Mouse (Mus musculus) MEL (cell line): ENCODE measurements around the gene Guk1. TPM values are rescaled to one million over a fixed set of nuclear protein-coding genes. Genes with fewer than 3 reads are reported as not detected.
A peak's percentile ranks its signal among the peaks of the same experiment; 100 is the strongest.

Experiments used
- DNase-seq: peaks from one replicate; pipeline ENCODE4 v3.0.0; 2011; ENCODE audit warnings: low read depth, low spot score
- H3K27ac ChIP-seq: 2 replicates; pipeline ENCODE4 v1.5.1; 2012; ENCODE audit warnings: low read depth, mild to moderate bottlenecking, control low read depth, low read length, moderate library complexity; ENCODE audit not compliant: control insufficient read depth
- H3K27me3 ChIP-seq, 2 experiments: fragments of 150-350 bp in 1 of 2; sonication (generic) in 1 of 2; 2 replicates each; pipeline ENCODE4 v1.6.1; 2012; ENCODE audit warnings: low read length in 2 of 2, mild to moderate bottlenecking in 2 of 2, improper control_type of control experiment in 1 of 2, moderate library complexity in 1 of 2; ENCODE audit not compliant: insufficient read depth in 2 of 2, control insufficient read depth in 1 of 2
- H3K36me3 ChIP-seq, 2 experiments: 2 replicates each; pipeline ENCODE4 v1.6.1; 2012 to 2014; ENCODE audit warnings: low read length in 2 of 2, improper control_type of control experiment in 1 of 2, inconsistent platforms in 1 of 2, mild to moderate bottlenecking in 1 of 2; ENCODE audit not compliant: insufficient read depth in 2 of 2, control insufficient read depth in 1 of 2
- H3K4me1 ChIP-seq, 2 experiments: fragments of 150-350 bp in 1 of 2; sonication (generic) in 1 of 2; 2 replicates each; pipeline ENCODE4 v1.6.1; 2012; ENCODE audit warnings: low read length in 2 of 2, improper control_type of control experiment in 1 of 2, mild to moderate bottlenecking in 1 of 2; ENCODE audit not compliant: insufficient read depth in 2 of 2, control insufficient read depth in 1 of 2
- H3K4me3 ChIP-seq, 2 experiments: fragments of 150-350 bp in 1 of 2; sonication (generic) in 1 of 2; 2 replicates each; pipeline ENCODE4 v1.5.1; 2012; ENCODE audit warnings: low read depth in 2 of 2, low read length in 2 of 2, mild to moderate bottlenecking in 2 of 2, moderate library complexity in 2 of 2, control low read depth in 1 of 2, improper control_type of control experiment in 1 of 2; ENCODE audit not compliant: control insufficient read depth in 1 of 2, insufficient read depth in 1 of 2
- H3K79me2 ChIP-seq: 2 replicates; pipeline ENCODE4 v1.6.1; 2012; ENCODE audit warnings: mild to moderate bottlenecking, low read length, moderate library complexity; ENCODE audit not compliant: control insufficient read depth, poor library complexity, insufficient read depth
- H3K9ac ChIP-seq: 2 replicates; pipeline ENCODE4 v1.6.1; 2012; ENCODE audit warnings: low read depth, mild to moderate bottlenecking, control low read depth, low read length, moderate library complexity; ENCODE audit not compliant: control insufficient read depth, poor library complexity, severe bottlenecking
- H3K9me3 ChIP-seq: fragments of 150-350 bp; sonication (generic); replicated peaks from 2 replicates; pipeline ENCODE4 v1.6.1; 2012; ENCODE audit warnings: mild to moderate bottlenecking, low read length, improper control_type of control experiment, moderate library complexity; ENCODE audit not compliant: insufficient read depth
- BHLHE40 ChIP-seq: IDR thresholded peaks from 2 replicates; pipeline ENCODE4 v1.6.1; 2012; ENCODE audit warnings: low read depth, mild to moderate bottlenecking, inconsistent platforms, low read length, improper control_type of control experiment, borderline replicate concordance
- CHD1 ChIP-seq: IDR thresholded peaks from 2 replicates; pipeline ENCODE4 v1.6.1; 2012; ENCODE audit warnings: low read depth, mild to moderate bottlenecking, inconsistent platforms, low read length, improper control_type of control experiment
- CHD2 ChIP-seq: IDR thresholded peaks from 2 replicates; pipeline ENCODE4 v1.6.1; 2011; ENCODE audit warnings: low read length, improper control_type of control experiment
- CTCF ChIP-seq, 3 experiments: IDR thresholded peaks in 2 of 3; conservative IDR thresholded peaks in 1 of 3; 2 replicates each; pipeline ENCODE4 v1.5.1; 2011 to 2012; ENCODE audit warnings: low read length in 3 of 3, low read depth in 2 of 3, mild to moderate bottlenecking in 2 of 3, improper control_type of control experiment in 1 of 3, inconsistent platforms in 1 of 3, mixed read lengths in 1 of 3, moderate library complexity in 1 of 3; ENCODE audit not compliant: control insufficient read depth in 1 of 3, insufficient read depth in 1 of 3, poor library complexity in 1 of 3, severe bottlenecking in 1 of 3
- E2F4 ChIP-seq: IDR thresholded peaks from 2 replicates; pipeline ENCODE4 v1.6.1; 2011; ENCODE audit warnings: low read depth, low read length, improper control_type of control experiment, borderline replicate concordance
- ETS1 ChIP-seq: IDR thresholded peaks from 2 replicates; pipeline ENCODE4 v1.6.1; 2012; ENCODE audit warnings: low read depth, mild to moderate bottlenecking, inconsistent platforms, low read length, improper control_type of control experiment, moderate library complexity
- GABPA ChIP-seq: IDR thresholded peaks from 2 replicates; pipeline ENCODE4 v1.6.1; 2012; ENCODE audit warnings: low read depth, mild to moderate bottlenecking, inconsistent platforms, low read length, improper control_type of control experiment, moderate library complexity
- GATA1 ChIP-seq: IDR thresholded peaks from 2 replicates; pipeline ENCODE4 v1.6.1; 2011; ENCODE audit warnings: low read depth, low read length, improper control_type of control experiment
- HCFC1 ChIP-seq: IDR thresholded peaks from 2 replicates; pipeline ENCODE4 v1.6.1; 2012; ENCODE audit warnings: low read depth, mild to moderate bottlenecking, inconsistent platforms, low read length, improper control_type of control experiment, moderate library complexity
- JUND ChIP-seq: IDR thresholded peaks from 2 replicates; pipeline ENCODE4 v1.6.1; 2011; ENCODE audit warnings: low read depth, mild to moderate bottlenecking, improper control_type of control experiment, low read length
- MAX ChIP-seq: IDR thresholded peaks from 2 replicates; pipeline ENCODE4 v1.6.1; 2011; ENCODE audit warnings: low read length, improper control_type of control experiment
- MXI1 ChIP-seq: IDR thresholded peaks from 2 replicates; pipeline ENCODE4 v1.6.1; 2011; ENCODE audit warnings: mild to moderate bottlenecking, low read depth, low read length, improper control_type of control experiment
- MYC ChIP-seq: IDR thresholded peaks from 2 replicates; pipeline ENCODE4 v1.6.1; 2011; ENCODE audit warnings: low read depth, mild to moderate bottlenecking, low read length, improper control_type of control experiment, moderate library complexity
- NELFE ChIP-seq: IDR thresholded peaks from 2 replicates; pipeline ENCODE4 v1.6.1; 2011; ENCODE audit warnings: low read depth, low read length, improper control_type of control experiment
- POLR2A ChIP-seq, 2 experiments: IDR thresholded peaks; 2 replicates each; pipeline ENCODE4 v1.6.1; 2011 to 2012; ENCODE audit warnings: low read length in 2 of 2, mild to moderate bottlenecking in 2 of 2, control low read depth in 1 of 2, improper control_type of control experiment in 1 of 2, low read depth in 1 of 2, moderate library complexity in 1 of 2; ENCODE audit not compliant: control insufficient read depth in 1 of 2, insufficient read depth in 1 of 2, poor library complexity in 1 of 2
- POLR2AphosphoS2 ChIP-seq: IDR thresholded peaks from 2 replicates; pipeline ENCODE4 v1.6.1; 2011; ENCODE audit warnings: low read length, improper control_type of control experiment
- POLR2AphosphoS5 ChIP-seq: IDR thresholded peaks from 2 replicates; pipeline ENCODE4 v1.6.1; 2012; ENCODE audit warnings: low read depth, borderline replicate concordance, mild to moderate bottlenecking, inconsistent platforms, low read length, moderate library complexity, mixed read lengths
- RAD21 ChIP-seq: IDR thresholded peaks from 2 replicates; pipeline ENCODE4 v1.6.1; 2011; ENCODE audit warnings: mild to moderate bottlenecking, low read depth, low read length, improper control_type of control experiment
- RCOR1 ChIP-seq: IDR thresholded peaks from 2 replicates; pipeline ENCODE4 v1.6.1; 2012; ENCODE audit warnings: low read depth, mild to moderate bottlenecking, inconsistent platforms, low read length, improper control_type of control experiment
- SIN3A ChIP-seq: IDR thresholded peaks from 2 replicates; pipeline ENCODE4 v1.6.1; 2012; ENCODE audit warnings: low read length, improper control_type of control experiment, inconsistent platforms
- SMC3 ChIP-seq: IDR thresholded peaks from 2 replicates; pipeline ENCODE4 v1.6.1; 2011; ENCODE audit warnings: low read depth, low read length, improper control_type of control experiment
- TAL1 ChIP-seq: IDR thresholded peaks from 2 replicates; pipeline ENCODE4 v1.6.1; 2012; ENCODE audit warnings: mild to moderate bottlenecking, inconsistent platforms, low read length, moderate library complexity, mixed read lengths
- TCF12 ChIP-seq: IDR thresholded peaks from 2 replicates; pipeline ENCODE4 v1.6.1; 2014; ENCODE audit warnings: low read depth, mild to moderate bottlenecking, inconsistent platforms, low read length, improper control_type of control experiment, moderate library complexity
- UBTF ChIP-seq: IDR thresholded peaks from 2 replicates; pipeline ENCODE4 v1.6.1; 2012; ENCODE audit warnings: low read depth, mild to moderate bottlenecking, inconsistent platforms, low read length, improper control_type of control experiment, moderate library complexity, borderline replicate concordance; ENCODE audit not compliant: insufficient read depth
- USF2 ChIP-seq, 2 experiments: IDR thresholded peaks; 2 replicates each; pipeline ENCODE4 v1.6.1; 2011 to 2012; ENCODE audit warnings: improper control_type of control experiment in 2 of 2, low read length in 2 of 2, borderline replicate concordance in 1 of 2, inconsistent platforms in 1 of 2, low read depth in 1 of 2, mild to moderate bottlenecking in 1 of 2; ENCODE audit not compliant: insufficient read depth in 1 of 2
- ZC3H11A ChIP-seq: IDR thresholded peaks from 2 replicates; pipeline ENCODE4 v1.6.1; 2012; ENCODE audit warnings: low read depth, mild to moderate bottlenecking, inconsistent platforms, low read length, improper control_type of control experiment
- ZKSCAN1 ChIP-seq: IDR thresholded peaks from 2 replicates; pipeline ENCODE4 v1.6.1; 2012; ENCODE audit warnings: low read depth, mild to moderate bottlenecking, inconsistent platforms, low read length, improper control_type of control experiment, moderate library complexity
- ZMIZ1 ChIP-seq: IDR thresholded peaks from 2 replicates; pipeline ENCODE4 v1.6.1; 2012; ENCODE audit warnings: low read depth, mild to moderate bottlenecking, inconsistent platforms, low read length, improper control_type of control experiment, moderate library complexity
- ZNF384 ChIP-seq: IDR thresholded peaks from 2 replicates; pipeline ENCODE4 v1.6.1; 2012; ENCODE audit warnings: low read depth, mild to moderate bottlenecking, inconsistent platforms, low read length, improper control_type of control experiment
- polyA plus RNA-seq, 2 experiments: library from polyadenylated mRNA; stranded (reverse) in 1 of 2; unstranded in 1 of 2; fragments of >175 nt in 1 of 2; fragments of >200 nt in 1 of 2; gene quantifications; 2 replicates each; pipeline versions ENCODE4 v1.2.1 to v1.2.4; 2012; ENCODE audit warnings: low replicate concordance in 2 of 2, low read depth in 1 of 2; ENCODE audit not compliant: insufficient read length in 2 of 2, insufficient read depth in 1 of 2, missing spikeins in 1 of 2
- total RNA-seq: library from RNA; depleted of rRNA; stranded (reverse); fragments of 300-350 nt; gene quantifications from 2 replicates; pipeline ENCODE4 v1.2.3, GENCODE M21; 2012

The Guk1 gene
- total and polyA plus RNA-seq, 3 experiments = 215 to 295 TPM; not detected in 1

DNA sequence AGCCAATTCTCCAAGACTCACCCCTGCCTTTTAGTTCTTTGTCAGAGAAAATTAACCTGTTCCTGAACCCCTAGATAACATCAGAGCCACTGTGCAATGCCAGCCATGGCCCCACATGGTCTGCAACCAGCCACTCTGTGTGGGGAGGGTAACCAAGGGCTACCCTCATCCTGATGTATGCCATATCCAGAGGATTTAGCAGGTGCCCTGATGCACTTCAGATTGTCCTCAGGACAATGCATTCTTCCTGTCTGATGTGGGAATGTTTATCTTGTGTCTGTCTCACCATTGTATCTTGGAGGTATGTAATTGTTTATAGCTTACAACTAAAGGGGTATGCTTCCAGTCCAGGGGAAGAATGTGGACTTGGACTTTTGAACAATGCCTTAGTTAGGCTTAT lies 4.2 kb upstream of the Guk1 start:
- Histone ChIP-seq H3K9ac (no peak overlapping the region), H3K27ac (no peak overlapping the region), H3K4me1 (peaks cover 5 to 9% of the 10 kb centered on the region in 2 experiments), H3K27me3 (no peaks in the 10 kb centered on the region), H3K9me3 (no peaks in the 10 kb centered on the region), H3K4me3 (no peak overlapping the region), H3K79me2 (peaks cover 6% of the 10 kb centered on the region)
- DNase-seq = no peak
- TF ChIP-seq ETS1 (no peak), TAL1 (no peak), MYC (no peak), BHLHE40 (no peak), ZNF384 (no peak), RCOR1 (no peak), POLR2AphosphoS2 (no peak), TCF12 (no peak), MAX (no peak), USF2 (IDR thresholded peaks at IDR 0.05; ENCODE audit: borderline replicate concordance in 1 of 2, insufficient read depth in 1 of 2, low read depth in 1 of 2, low read length in 2 of 2) (no peak), ZMIZ1 (no peak), GABPA (no peak), SIN3A (no peak), CHD1 (no peak), MXI1 (no peak), JUND (no peak), POLR2AphosphoS5 (no peak), SMC3 (no peak), RAD21 (no peak)
- TF ChIP-seq, all 39 proteins: peak for 0
- H3K36me3 ChIP-seq = peaks cover 0 to 11% of the 10 kb centered on the region in 2 experiments; a peak in 2 of 4 replicates

DNA sequence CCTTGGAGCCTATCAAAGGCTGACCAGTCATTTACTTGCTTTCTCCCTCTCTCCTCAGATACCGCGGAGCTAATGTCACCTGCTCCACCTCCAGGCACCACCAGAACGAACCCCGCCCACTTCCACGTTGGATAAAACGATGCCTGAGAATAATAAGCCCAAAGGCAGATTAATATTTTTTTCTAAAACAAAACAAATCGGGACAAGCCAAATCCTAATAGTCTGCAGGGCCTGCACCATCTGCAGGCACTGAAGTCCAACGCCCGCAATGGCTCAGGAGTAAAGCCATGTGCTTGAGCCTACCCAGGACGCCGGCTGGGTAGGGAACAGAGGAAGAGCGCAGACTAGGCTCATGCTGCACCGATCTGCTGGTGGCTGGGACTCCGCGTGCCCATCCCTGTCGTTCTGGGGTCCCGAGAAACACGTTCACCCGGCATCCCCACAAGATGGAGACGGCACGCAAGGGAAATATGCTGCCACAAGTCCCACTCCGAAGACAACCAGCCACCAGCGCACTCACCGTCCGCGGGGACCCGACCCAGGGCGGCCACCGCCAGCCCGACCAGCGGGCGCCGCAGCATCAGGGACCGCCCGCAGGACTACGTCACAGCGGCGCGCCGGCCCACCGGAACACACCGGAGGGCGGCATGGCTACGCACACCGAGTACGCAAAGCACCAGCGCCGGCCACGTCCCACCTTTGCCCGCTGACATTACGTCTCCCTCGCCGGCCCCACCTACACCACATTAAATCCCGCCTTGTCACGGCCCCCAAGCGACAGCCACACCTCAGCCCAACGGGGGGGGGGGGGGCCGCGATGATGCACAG lies 567 bp downstream of the Guk1 start:
- H3K4me3 ChIP-seq = peak overlapping the region; percentile 95 to 98
- H3K27ac ChIP-seq = peak overlapping the region; percentile 82
- peak overlapping the region; percentile 93 for H3K9ac ChIP-seq
- H3K36me3 ChIP-seq = peaks cover 0 to 8% of the 10 kb centered on the region in 2 experiments; a peak in 2 of 4 replicates
- H3K27me3 ChIP-seq = no peaks in the 10 kb centered on the region
- no peaks in the 10 kb centered on the region for H3K9me3 ChIP-seq
- H3K79me2 ChIP-seq = peaks cover 23% of the 10 kb centered on the region
- peak; percentile 99 for DNase-seq
- peaks cover 3 to 16% of the 10 kb centered on the region in 2 experiments; a peak in 3 of 4 replicates for H3K4me1 ChIP-seq
- TF ChIP-seq ZC3H11A = no peak; the same call in 1 of the 2 replicates
- TF ChIP-seq CHD2 = no peak
- TF ChIP-seq UBTF = no peak
- peak; percentile 91 for TF ChIP-seq ZMIZ1
- peak in 1 of 3 experiments; percentile 0; a peak in 1 of 6 replicates for TF ChIP-seq CTCF (IDR thresholded peaks at IDR 0.05 in 2 of 3, conservative IDR thresholded peaks at IDR 0.05 in 1 of 3; ENCODE audit: control insufficient read depth in 1 of 3, insufficient read depth in 1 of 3, low read depth in 2 of 3, low read length in 3 of 3, poor library complexity in 1 of 3, severe bottlenecking in 1 of 3)
- TF ChIP-seq NELFE = peak; percentile 84
- TF ChIP-seq RAD21 = no peak; the same call in 1 of the 2 replicates
- no peak for TF ChIP-seq GATA1
- no peak for TF ChIP-seq SMC3
- TF ChIP-seq ETS1 = peak; percentile 69; the same call in 1 of the 2 replicates
- peak; percentile 95 to 99 for TF ChIP-seq POLR2A (IDR thresholded peaks at IDR 0.05; ENCODE audit: control insufficient read depth in 1 of 2, insufficient read depth in 1 of 2, low read depth in 1 of 2, low read length in 2 of 2, poor library complexity in 1 of 2)
- TF ChIP-seq CHD1 = 0 out of 2 replicates have a peak, but pooled peaks have one; percentile 72
- no peak for TF ChIP-seq E2F4
- no peak for TF ChIP-seq USF2 (IDR thresholded peaks at IDR 0.05; ENCODE audit: borderline replicate concordance in 1 of 2, insufficient read depth in 1 of 2, low read depth in 1 of 2, low read length in 2 of 2)
- peak; percentile 93 for TF ChIP-seq SIN3A
- peak; percentile 75 for TF ChIP-seq MAX
- TF ChIP-seq HCFC1 = peak; percentile 89
- TF ChIP-seq ZKSCAN1 = no peak
